Mouse (Mus musculus): ENCODE data around the gene Sik2.

DNA sequence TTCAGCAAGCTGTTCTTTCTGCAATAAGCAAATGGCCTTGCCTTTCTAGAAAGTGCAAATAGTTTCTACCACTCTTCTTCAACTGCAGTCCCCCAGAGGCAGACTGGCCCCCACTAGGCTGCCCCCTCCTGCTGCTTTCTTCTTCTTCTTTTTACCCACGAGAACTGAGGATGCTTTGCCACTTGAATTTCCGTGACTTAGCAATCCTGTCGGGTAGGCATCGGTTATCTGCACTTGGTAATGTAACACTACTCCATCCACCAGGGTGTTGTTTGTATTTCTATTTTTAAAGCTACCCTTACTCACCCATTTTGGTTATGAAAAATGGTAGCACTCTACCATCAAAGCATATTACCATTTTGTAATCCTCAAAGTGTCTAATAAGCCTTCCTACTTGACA is 118.9 kb downstream of the Sik2 start:
- TF ChIP-seq POLR2A (IDR thresholded peaks at IDR 0.05; ENCODE audit: low read depth, low read length): no peak
- TF ChIP-seq HCFC1 (IDR thresholded peaks at IDR 0.05; ENCODE audit: low read depth, low read length): no peak
- TF ChIP-seq CTCF (conservative IDR thresholded peaks at IDR 0.05 in 1 of 2, IDR thresholded peaks at IDR 0.05 in 1 of 2; ENCODE audit: low read depth in 2 of 2, low read length in 2 of 2): no peak
- TF ChIP-seq ETS1 (conservative IDR thresholded peaks at IDR 0.05; ENCODE audit: low read depth, low read length): no peak
- TF ChIP-seq USF1 (IDR thresholded peaks at IDR 0.05; ENCODE audit: low read depth, low read length): no peak
- no peak for TF ChIP-seq SIN3A (IDR thresholded peaks at IDR 0.05; ENCODE audit: low read length)
- TF ChIP-seq CHD2 (IDR thresholded peaks at IDR 0.05; ENCODE audit: low read length): no peak
